Mouse (Mus musculus) kidney, adult 2 months (tissue): ENCODE measurements around the gene Smim4.

Experiments used
- CTCF ChIP-seq: fragments of 200-500 bp; conservative IDR thresholded peaks from 2 replicates; pipeline ENCODE4 v1.5.1; 2011; ENCODE audit warnings: low read depth, mild to moderate bottlenecking, control low read depth, low read length, moderate library complexity, mixed read lengths; ENCODE audit not compliant: insufficient read depth, insufficient read length
- POLR2A ChIP-seq: fragments of 200-500 bp; IDR thresholded peaks from one replicate; pipeline ENCODE4 v1.6.1; 2011; ENCODE audit warnings: low read depth, low read length, control low read depth

GRCm38 (mm10) chr14:31045817-31046216 is 82.9 kb downstream of the Smim4 start:
- no peak for TF ChIP-seq POLR2A
- no peak for TF ChIP-seq CTCF
